Mouse (Mus musculus) stomach, postnatal 0 days (tissue): ENCODE results near the gene Pgpep1l. TPM values are rescaled to one million over a fixed set of nuclear protein-coding genes. Genes with fewer than 3 reads are reported as not detected.

Experiments
- ATAC-seq: fragments of 200-750 bp; cut with Nextera tagmentation; 2 replicates; pipeline ENCODE4 v1.8.0; 2017; ENCODE audit not compliant: low FRiP score, low TSS enrichment
- DNase-seq: peaks from one replicate; pipeline ENCODE4 v3.0.0-alpha.2; 2016; ENCODE audit warnings: low spot score
- H3K27ac ChIP-seq: fragments of 300-500 bp; sonication (generic); replicated peaks from 2 replicates; pipeline ENCODE4 v1.5.1; 2014; ENCODE audit warnings: mild to moderate bottlenecking, control low read depth
- H3K27me3 ChIP-seq: fragments of 300-500 bp; sonication (generic); 2 replicates; pipeline ENCODE4 v1.6.1; 2014; ENCODE audit warnings: low read length; ENCODE audit not compliant: control insufficient read depth, insufficient read depth
- H3K36me3 ChIP-seq: fragments of 300-500 bp; sonication (generic); 2 replicates; pipeline ENCODE4 v1.6.1; 2014; ENCODE audit warnings: low read length, mixed read lengths; ENCODE audit not compliant: control insufficient read depth, insufficient read depth
- H3K4me1 ChIP-seq: fragments of 300-500 bp; sonication (generic); replicated peaks from 2 replicates; pipeline ENCODE4 v1.6.1; 2014; ENCODE audit warnings: antibody characterized with exemption; ENCODE audit not compliant: control insufficient read depth, insufficient read depth
- H3K4me2 ChIP-seq: fragments of 300-500 bp; sonication (generic); replicated peaks from 2 replicates; pipeline ENCODE4 v1.6.1; 2014; ENCODE audit warnings: low read depth, mild to moderate bottlenecking, control low read depth, moderate library complexity
- H3K4me3 ChIP-seq: fragments of 300-500 bp; sonication (generic); 2 replicates; pipeline ENCODE4 v1.5.1; 2014; ENCODE audit warnings: low read depth, low read length, control low read depth
- H3K9ac ChIP-seq: fragments of 300-500 bp; sonication (generic); 2 replicates; pipeline ENCODE4 v1.6.1; 2014; ENCODE audit warnings: mild to moderate bottlenecking, low read length, control low read depth, mixed read lengths
- H3K9me3 ChIP-seq: fragments of 300-500 bp; sonication (generic); 2 replicates; pipeline ENCODE4 v1.6.1; 2016; ENCODE audit warnings: low read length; ENCODE audit not compliant: control insufficient read depth
- CTCF ChIP-seq: IDR thresholded peaks from 2 replicates; pipeline ENCODE4 v1.5.1; 2016; ENCODE audit warnings: antibody characterized with exemption, low read depth, mild to moderate bottlenecking, moderate library complexity
- EP300 ChIP-seq: optimal IDR thresholded peaks from 2 replicates; pipeline ENCODE3; 2016; ENCODE audit warnings: antibody characterized with exemption
- WGBS: fragments of 180-500 bp; shearing (Covaris S2); extraction: QIAGEN DNeasy Blood & Tissue Kit; methylation state at CpG from one replicate; pipeline ENCODE4 v1.1.7; 2014; 5-methylcytosine and 5-hydroxymethylcytosine counted together
- polyA plus RNA-seq: library from polyadenylated mRNA; unstranded; fragments of >200 nt; fragmentation: Nextera tagmentation; extraction: Ambion mirVana; gene quantifications from 2 replicates; pipeline ENCODE4 v1.2.1, GENCODE M21; 2015

The Pgpep1l gene
- polyA plus RNA-seq, 1 experiment from 2014 or later = not detected

DNA sequence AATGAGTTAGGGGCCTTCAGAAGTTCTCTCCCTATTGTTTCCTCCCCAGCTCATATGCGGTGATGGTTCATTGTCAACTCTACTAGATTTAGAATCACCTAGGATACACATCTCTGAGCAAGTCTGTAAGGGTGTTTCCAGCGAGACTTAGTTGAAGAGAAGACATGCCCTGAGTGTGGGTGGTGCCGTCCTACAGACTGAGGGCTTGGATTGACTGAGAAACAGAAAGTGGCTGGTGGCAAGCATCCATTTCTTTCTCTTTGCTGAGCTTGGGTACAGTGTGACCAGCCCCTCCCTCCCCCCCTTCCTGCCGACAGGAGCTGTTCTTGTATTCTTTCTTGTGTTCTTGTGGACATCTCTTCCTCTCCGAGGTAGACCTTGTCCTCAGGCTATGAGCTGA, 17.3 kb upstream of the Pgpep1l start:
- Histone ChIP-seq H3K4me2 (no peak overlapping the region), H3K9ac (no peak overlapping the region), H3K9me3 (no peaks in the 10 kb centered on the region), H3K36me3 (no peaks in the 10 kb centered on the region), H3K27me3 (no peaks in the 10 kb centered on the region), H3K27ac (no peak overlapping the region), H3K4me3 (no peak overlapping the region), H3K4me1 (no peaks in the 10 kb centered on the region)
- WGBS = 73% methylated on average over 5 of the region's 5 CpGs
- no peak for DNase-seq
- ATAC-seq = no peak
- TF ChIP-seq EP300 (no peak), CTCF (no peak)

DNA sequence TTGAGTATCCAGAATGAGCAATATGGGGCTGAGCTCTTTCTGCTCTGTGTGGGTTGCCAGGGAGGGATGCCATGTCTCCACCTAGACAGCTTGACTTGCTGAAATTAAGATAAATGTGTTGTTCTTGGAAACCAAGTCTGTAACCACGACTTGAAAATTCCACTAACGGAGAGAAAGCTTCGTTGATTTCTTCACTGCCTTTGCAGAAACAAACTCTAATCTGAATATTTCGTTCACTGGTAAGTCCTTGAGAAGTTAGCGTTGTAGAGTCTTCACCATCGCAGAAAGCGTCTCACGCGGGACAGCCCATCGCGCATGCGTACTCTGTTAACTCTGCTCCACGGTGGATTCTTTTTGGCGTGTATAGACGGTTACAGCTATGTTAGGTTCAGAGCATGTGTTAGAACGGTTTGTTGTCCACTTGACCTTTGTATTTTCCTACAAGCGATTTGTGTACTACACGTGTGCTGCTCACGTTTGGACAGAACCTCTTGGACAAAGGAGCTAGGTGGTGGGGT, 16.4 kb upstream of the Pgpep1l start:
- 87% methylated on average over 19 of the region's 19 CpGs for WGBS
- H3K4me2 ChIP-seq = no peak overlapping the region
- ATAC-seq (no peak), DNase-seq (no peak)
- no peaks in the 10 kb centered on the region for H3K4me1 ChIP-seq
- no peak overlapping the region for H3K27ac ChIP-seq
- H3K9me3 ChIP-seq = no peaks in the 10 kb centered on the region
- TF ChIP-seq EP300 (no peak), CTCF (no peak)
- no peaks in the 10 kb centered on the region for H3K36me3 ChIP-seq
- no peak overlapping the region for H3K4me3 ChIP-seq
- H3K9ac ChIP-seq = no peak overlapping the region
- no peaks in the 10 kb centered on the region for H3K27me3 ChIP-seq

DNA sequence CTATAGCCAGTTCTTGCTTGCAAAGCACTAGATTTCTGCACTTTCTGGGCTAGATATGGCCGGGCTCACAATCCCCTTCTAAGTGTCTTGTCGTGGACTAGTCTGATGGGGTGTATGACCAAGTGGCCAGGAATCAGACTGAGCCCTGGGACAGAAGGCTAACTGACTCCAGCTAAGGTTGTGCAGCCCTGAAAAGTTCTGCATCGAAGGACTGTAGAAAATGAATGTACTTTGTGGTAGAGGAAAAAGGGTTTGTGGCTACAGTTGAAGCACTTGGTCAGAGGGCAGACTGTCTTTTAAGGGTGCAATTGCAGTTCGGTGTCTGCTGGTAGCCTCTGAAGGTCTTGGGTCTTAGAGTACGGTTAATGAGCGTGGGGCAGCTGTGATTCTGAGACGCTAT, 15.4 kb upstream of the Pgpep1l start:
- H3K27ac ChIP-seq = no peak overlapping the region
- WGBS = 88% methylated on average over 7 of the region's 7 CpGs
- no peak for DNase-seq

DNA sequence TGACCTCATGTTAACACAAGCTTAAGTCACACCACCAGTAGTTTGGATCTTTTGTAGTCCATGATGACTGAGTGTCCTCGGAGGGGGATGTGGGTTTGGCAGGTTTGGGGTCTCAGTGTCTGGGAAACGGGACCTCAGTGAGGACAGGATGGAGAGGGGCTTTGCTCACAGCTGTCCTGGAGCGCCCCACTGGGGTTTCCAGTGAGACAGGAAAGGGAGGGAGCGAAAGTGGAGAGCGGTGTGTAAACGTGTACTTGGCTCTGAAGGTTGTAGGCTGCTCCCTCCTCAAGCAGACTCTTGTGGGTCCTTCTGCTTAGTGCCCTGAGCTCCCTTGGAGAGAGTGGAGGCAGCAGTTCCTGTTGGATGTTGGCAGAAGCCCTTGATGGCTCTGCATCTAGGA, 14.9 kb upstream of the Pgpep1l start:
- Histone ChIP-seq H3K27me3 (no peaks in the 10 kb centered on the region), H3K9me3 (no peaks in the 10 kb centered on the region), H3K27ac (no peak overlapping the region), H3K4me1 (no peaks in the 10 kb centered on the region), H3K4me3 (no peak overlapping the region), H3K36me3 (no peaks in the 10 kb centered on the region), H3K9ac (no peak overlapping the region), H3K4me2 (no peak overlapping the region)
- DNase-seq (no peak), ATAC-seq (no peak)
- 71% methylated on average over 6 of the region's 6 CpGs for WGBS
- no peak for TF ChIP-seq EP300
- TF ChIP-seq CTCF = no peak

More for the DNA sequence above, 15.4 kb upstream of the Pgpep1l start:
- Histone ChIP-seq H3K36me3 (no peaks in the 10 kb centered on the region), H3K9ac (no peak overlapping the region), H3K9me3 (no peaks in the 10 kb centered on the region), H3K27me3 (no peaks in the 10 kb centered on the region), H3K4me1 (no peaks in the 10 kb centered on the region), H3K4me2 (no peak overlapping the region), H3K4me3 (no peak overlapping the region)
- TF ChIP-seq EP300 = no peak
- no peak for TF ChIP-seq CTCF
- ATAC-seq = no peak

DNA sequence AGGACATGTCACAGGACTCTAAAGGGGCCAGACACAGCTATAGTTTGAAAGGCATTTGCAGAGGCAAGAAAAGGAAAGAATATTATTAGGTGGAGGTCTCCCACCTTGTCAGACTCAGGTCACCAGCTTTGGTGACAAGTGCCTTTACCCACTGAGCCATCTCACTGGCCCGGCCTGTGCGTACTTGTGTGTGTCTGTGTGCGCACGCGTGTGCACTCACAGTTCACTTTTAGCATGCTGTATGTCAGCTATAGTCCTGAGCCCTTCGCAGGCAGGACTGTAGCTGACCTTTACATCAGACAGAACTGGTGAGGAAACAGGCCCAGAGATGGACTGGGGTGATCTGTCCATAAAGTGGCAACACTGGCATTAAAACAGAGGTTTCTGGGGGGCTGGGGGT, 14.4 kb upstream of the Pgpep1l start:
- no peak overlapping the region for H3K9ac ChIP-seq
- H3K9me3 ChIP-seq = no peaks in the 10 kb centered on the region
- H3K27me3 ChIP-seq = no peaks in the 10 kb centered on the region
- H3K4me3 ChIP-seq = no peak overlapping the region
- WGBS = 97% methylated on average over 6 of the region's 6 CpGs
- no peaks in the 10 kb centered on the region for H3K36me3 ChIP-seq
- ATAC-seq (no peak), DNase-seq (no peak)
- no peak overlapping the region for H3K4me2 ChIP-seq
- no peak overlapping the region for H3K27ac ChIP-seq
- H3K4me1 ChIP-seq = no peaks in the 10 kb centered on the region
- TF ChIP-seq CTCF = no peak
- no peak for TF ChIP-seq EP300

DNA sequence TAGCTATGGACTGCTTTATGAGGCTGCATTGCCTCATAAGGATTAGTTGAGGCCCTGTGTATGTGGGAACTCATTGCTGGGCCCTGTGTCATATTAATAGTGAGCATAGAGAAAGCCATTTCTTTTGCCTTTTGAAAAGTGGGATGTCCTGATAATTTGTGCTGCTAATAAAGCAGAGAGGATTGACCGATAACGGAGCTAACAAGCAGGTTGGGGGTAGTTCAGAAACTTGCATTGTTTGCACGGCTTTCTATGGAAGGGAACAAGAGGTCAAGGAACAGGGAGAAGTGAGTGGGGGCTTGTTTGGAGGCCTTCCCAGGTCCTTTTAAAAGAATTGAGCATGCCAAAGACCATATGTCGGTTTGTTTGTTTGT, 13.9 kb upstream of the Pgpep1l start:
- Histone ChIP-seq H3K4me1 (no peaks in the 10 kb centered on the region), H3K27ac (no peak overlapping the region), H3K9me3 (no peaks in the 10 kb centered on the region), H3K4me2 (no peak overlapping the region), H3K27me3 (no peaks in the 10 kb centered on the region), H3K9ac (no peak overlapping the region), H3K4me3 (no peak overlapping the region), H3K36me3 (no peaks in the 10 kb centered on the region)
- 67% methylated on average over 4 of the region's 4 CpGs for WGBS
- TF ChIP-seq EP300 (no peak), CTCF (no peak)
- ATAC-seq (no peak), DNase-seq (no peak)
